Mouse (Mus musculus): ENCODE measurements around the gene Neil1. TPM values are rescaled to one million over a fixed set of nuclear protein-coding genes. Genes with fewer than 3 reads are reported as not detected.

Gene Neil1
- polyA plus RNA-seq, 2 experiments = 0.95 to 1.5 TPM

GRCm38 (mm10) chr9:57156823-57157222 is 8.7 kb upstream of the Neil1 start:
- ATAC-seq (ENCODE audit: insufficient read depth) = no peak
- Histone ChIP-seq H3K4me3 (ENCODE audit: insufficient read depth in 1 of 2, low read depth in 2 of 2, low read length in 2 of 2) (no peak overlapping the region), H3K27me3 (ENCODE audit: control insufficient read depth, insufficient read depth, low read length) (no peaks in the 10 kb centered on the region), H3K4me1 (replicated peaks; ENCODE audit: control insufficient read depth in 2 of 2, insufficient read depth in 2 of 2, low read length in 1 of 2) (peaks cover 0 to 9% of the 10 kb centered on the region in 2 experiments; a peak in 2 of 4 replicates), H3K27ac (no peak overlapping the region), H3K9me3 (ENCODE audit: control insufficient read depth, low read length) (no peaks in the 10 kb centered on the region), H3K4me2 (ENCODE audit: low read depth) (peak overlapping the region; percentile 82), H3K36me3 (replicated peaks; ENCODE audit: control insufficient read depth, insufficient read depth, low read depth) (no peaks in the 10 kb centered on the region), H3K9ac (replicated peaks) (no peak overlapping the region)
- no peak for DNase-seq (ENCODE audit: low read depth in 3 of 3, low spot score in 3 of 3)
- WGBS (ENCODE audit: insufficient replicate concordance) = 80% methylated on average over 8 of the region's 8 CpGs
- TF ChIP-seq EP300 (IDR thresholded peaks at IDR 0.05; ENCODE audit: low read depth) (no peak), CTCF (IDR thresholded peaks at IDR 0.05; ENCODE audit: low read depth) (no peak)

- no peak for ATAC-seq (ENCODE audit: insufficient read depth)
- TF ChIP-seq EP300 (IDR thresholded peaks at IDR 0.05; ENCODE audit: low read depth) = no peak
- TF ChIP-seq CTCF (IDR thresholded peaks at IDR 0.05; ENCODE audit: low read depth) = no peak
- H3K27ac ChIP-seq = no peak overlapping the region
- no peaks in the 10 kb centered on the region for H3K36me3 ChIP-seq (replicated peaks; ENCODE audit: control insufficient read depth, insufficient read depth, low read depth)
- 78% methylated on average over 7 of the region's 7 CpGs for WGBS (ENCODE audit: insufficient replicate concordance)
- DNase-seq (ENCODE audit: low read depth in 3 of 3, low spot score in 3 of 3) = no peak
- H3K27me3 ChIP-seq (ENCODE audit: control insufficient read depth, insufficient read depth, low read length) = no peaks in the 10 kb centered on the region
- H3K9ac ChIP-seq (replicated peaks) = no peak overlapping the region
- H3K4me2 ChIP-seq (ENCODE audit: low read depth) = no peak overlapping the region
- H3K4me1 ChIP-seq (replicated peaks; ENCODE audit: control insufficient read depth in 2 of 2, insufficient read depth in 2 of 2, low read length in 1 of 2) = peaks cover 0 to 9% of the 10 kb centered on the region in 2 experiments; a peak in 2 of 4 replicates
- no peaks in the 10 kb centered on the region for H3K9me3 ChIP-seq (ENCODE audit: control insufficient read depth, low read length)
- H3K4me3 ChIP-seq (ENCODE audit: insufficient read depth in 1 of 2, low read depth in 2 of 2, low read length in 2 of 2) = no peak overlapping the region
These were observed 8.3 kb upstream of the Neil1 start for GRCm38 (mm10) chr9:57156383-57156782.

GRCm38 (mm10) chr9:57152331-57152730 is 4.2 kb upstream of the Neil1 start:
- TF ChIP-seq CTCF (IDR thresholded peaks at IDR 0.05; ENCODE audit: low read depth) (no peak), EP300 (IDR thresholded peaks at IDR 0.05; ENCODE audit: low read depth) (no peak)
- H3K27ac ChIP-seq = no peak overlapping the region
- DNase-seq (ENCODE audit: low read depth in 3 of 3, low spot score in 3 of 3) (no peak), ATAC-seq (ENCODE audit: insufficient read depth) (no peak)
- H3K36me3 ChIP-seq (replicated peaks; ENCODE audit: control insufficient read depth, insufficient read depth, low read depth) = no peaks in the 10 kb centered on the region
- H3K4me1 ChIP-seq (replicated peaks; ENCODE audit: control insufficient read depth in 2 of 2, insufficient read depth in 2 of 2, low read length in 1 of 2) = peaks cover 0 to 12% of the 10 kb centered on the region in 2 experiments; a peak in 2 of 4 replicates
- no peak overlapping the region for H3K9ac ChIP-seq (replicated peaks)
- WGBS (ENCODE audit: insufficient replicate concordance) = 42% methylated on average over 6 of the region's 6 CpGs
- H3K27me3 ChIP-seq (ENCODE audit: control insufficient read depth, insufficient read depth, low read length) = no peaks in the 10 kb centered on the region
- H3K9me3 ChIP-seq (ENCODE audit: control insufficient read depth, low read length) = no peaks in the 10 kb centered on the region
- H3K4me3 ChIP-seq (ENCODE audit: insufficient read depth in 1 of 2, low read depth in 2 of 2, low read length in 2 of 2) = no peak overlapping the region
- H3K4me2 ChIP-seq (ENCODE audit: low read depth) = no peak overlapping the region

- DNase-seq (ENCODE audit: low read depth in 3 of 3, low spot score in 3 of 3) (no peak), ATAC-seq (ENCODE audit: insufficient read depth) (no peak)
- no peaks in the 10 kb centered on the region for H3K27me3 ChIP-seq (ENCODE audit: control insufficient read depth, insufficient read depth, low read length)
- peaks cover 0 to 11% of the 10 kb centered on the region in 2 experiments; a peak in 2 of 4 replicates for H3K4me1 ChIP-seq (replicated peaks; ENCODE audit: control insufficient read depth in 2 of 2, insufficient read depth in 2 of 2, low read length in 1 of 2)
- no peak overlapping the region for H3K27ac ChIP-seq
- 73% methylated on average over 5 of the region's 5 CpGs for WGBS (ENCODE audit: insufficient replicate concordance)
- no peak overlapping the region for H3K9ac ChIP-seq (replicated peaks)
- H3K36me3 ChIP-seq (replicated peaks; ENCODE audit: control insufficient read depth, insufficient read depth, low read depth) = no peaks in the 10 kb centered on the region
- no peak overlapping the region for H3K4me2 ChIP-seq (ENCODE audit: low read depth)
- H3K9me3 ChIP-seq (ENCODE audit: control insufficient read depth, low read length) = no peaks in the 10 kb centered on the region
- TF ChIP-seq EP300 (IDR thresholded peaks at IDR 0.05; ENCODE audit: low read depth) (no peak), CTCF (IDR thresholded peaks at IDR 0.05; ENCODE audit: low read depth) (no peak)
- no peak overlapping the region for H3K4me3 ChIP-seq (ENCODE audit: insufficient read depth in 1 of 2, low read depth in 2 of 2, low read length in 2 of 2)
These were observed 2.1 kb upstream of the Neil1 start for GRCm38 (mm10) chr9:57150192-57150591.

- WGBS (ENCODE audit: insufficient replicate concordance) = 69% methylated on average over 6 of the region's 6 CpGs
These were observed 916 bp upstream of the Neil1 start for GRCm38 (mm10) chr9:57149021-57149420.

More at GRCm38 (mm10) chr9:57149021-57149420, 916 bp upstream of the Neil1 start:
- H3K4me3 ChIP-seq (ENCODE audit: insufficient read depth in 1 of 2, low read depth in 2 of 2, low read length in 2 of 2) = 0 out of 4 replicates have a peak overlapping the region, but pooled peaks of 1 of the 2 experiments have one; percentile 68
- DNase-seq (ENCODE audit: low read depth in 3 of 3, low spot score in 3 of 3) = no peak
- no peaks in the 10 kb centered on the region for H3K9me3 ChIP-seq (ENCODE audit: control insufficient read depth, low read length)
- H3K4me2 ChIP-seq (ENCODE audit: low read depth) = peak overlapping the region; percentile 65
- H3K9ac ChIP-seq (replicated peaks) = no peak overlapping the region
- no peak for ATAC-seq (ENCODE audit: insufficient read depth)
- H3K27me3 ChIP-seq (ENCODE audit: control insufficient read depth, insufficient read depth, low read length) = no peaks in the 10 kb centered on the region
- H3K36me3 ChIP-seq (replicated peaks; ENCODE audit: control insufficient read depth, insufficient read depth, low read depth) = no peaks in the 10 kb centered on the region
- TF ChIP-seq CTCF (IDR thresholded peaks at IDR 0.05; ENCODE audit: low read depth) (no peak), EP300 (IDR thresholded peaks at IDR 0.05; ENCODE audit: low read depth) (no peak)
- H3K27ac ChIP-seq = no peak overlapping the region
- peaks cover 0 to 11% of the 10 kb centered on the region in 2 experiments; a peak in 2 of 4 replicates for H3K4me1 ChIP-seq (replicated peaks; ENCODE audit: control insufficient read depth in 2 of 2, insufficient read depth in 2 of 2, low read length in 1 of 2)

Data from liver, embryonic 14.5 days (tissue).